Mouse (Mus musculus) olfactory bulb, adult 2 months (tissue): ENCODE data around the gene Zmynd8. TPM values are rescaled to one million over a fixed set of nuclear protein-coding genes. Genes with fewer than 3 reads are reported as not detected.
A peak's percentile ranks its signal among the peaks of the same experiment; 100 is the strongest.

Experiments used
- H3K27ac ChIP-seq: fragments of 200-500 bp; 2 replicates; pipeline ENCODE4 v1.5.1; 2012; ENCODE audit warnings: low read depth, low read length; ENCODE audit not compliant: insufficient read depth
- H3K4me1 ChIP-seq: fragments of 200-500 bp; 2 replicates; pipeline ENCODE4 v1.6.1; 2012; ENCODE audit warnings: low read length; ENCODE audit not compliant: control insufficient read depth, insufficient read depth
- H3K4me3 ChIP-seq: fragments of 200-500 bp; 2 replicates; pipeline ENCODE4 v1.5.1; 2012; ENCODE audit warnings: mild to moderate bottlenecking, low read depth, low read length, moderate library complexity; ENCODE audit not compliant: insufficient read depth
- CTCF ChIP-seq: fragments of 200-500 bp; IDR thresholded peaks from 2 replicates; pipeline ENCODE4 v1.5.1; 2012; ENCODE audit warnings: low read depth, mild to moderate bottlenecking, low read length, moderate library complexity; ENCODE audit not compliant: insufficient read depth
- POLR2A ChIP-seq: fragments of 200-500 bp; IDR thresholded peaks from 2 replicates; pipeline ENCODE4 v1.6.1; 2012; ENCODE audit warnings: mild to moderate bottlenecking, low read depth, low read length, moderate library complexity; ENCODE audit not compliant: insufficient read depth
- WGBS: fragments of 180-500 bp; shearing (Covaris S2); methylation state at CpG from one replicate; pipeline ENCODE4 v1.1.7; 2018; 5-methylcytosine and 5-hydroxymethylcytosine counted together
- polyA plus RNA-seq: library from polyadenylated mRNA; stranded (reverse); fragments of >200 nt; gene quantifications from 2 replicates; pipeline ENCODE4 v1.2.4, GENCODE M21; 2012; ENCODE audit warnings: low replicate concordance; ENCODE audit not compliant: missing spikeins, insufficient read depth, insufficient read length

Zmynd8 gene
- polyA plus RNA-seq, 1 experiment = 440 TPM

DNA sequence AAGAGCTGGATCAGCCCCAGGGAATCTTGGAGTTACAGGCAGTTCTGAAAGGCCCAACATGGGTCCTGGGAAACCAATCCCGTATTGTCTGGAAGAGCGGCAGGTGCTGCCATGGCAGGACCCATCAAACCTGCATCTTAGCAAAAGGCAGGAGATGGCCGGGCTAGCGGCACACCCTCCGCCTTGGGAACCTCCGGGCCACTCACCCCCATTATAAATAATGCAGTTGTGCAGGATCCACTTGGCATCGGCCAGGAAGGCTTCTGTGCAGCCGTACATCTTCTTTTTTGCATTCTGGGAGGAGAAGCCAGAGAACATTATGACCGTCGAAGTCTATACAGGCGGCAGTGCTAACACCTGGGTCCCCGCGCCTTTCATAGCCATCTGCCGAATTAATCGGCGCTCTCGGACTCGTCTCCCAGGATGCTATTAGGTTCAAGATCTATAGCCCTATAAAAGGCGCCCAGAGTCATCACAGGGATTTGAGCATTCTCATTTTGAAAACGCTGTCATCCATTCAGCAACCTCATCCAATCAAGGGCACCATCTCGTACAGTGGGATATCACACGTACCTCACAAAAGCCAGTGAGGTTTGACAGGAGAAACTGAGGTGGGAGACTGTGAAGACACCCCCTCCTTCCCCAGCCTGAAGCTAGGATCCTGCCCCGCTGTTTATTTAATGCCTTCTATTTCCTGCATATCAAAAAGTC lies 60.1 kb downstream of the Zmynd8 start:
- peaks cover 43% of the 10 kb centered on the region for H3K4me1 ChIP-seq
- TF ChIP-seq CTCF = no peak
- TF ChIP-seq POLR2A = no peak
- no peak overlapping the region for H3K4me3 ChIP-seq
- 56% methylated on average over 23 of the region's 23 CpGs for WGBS
- 0 out of 2 replicates have a peak overlapping the region, but pooled peaks have one; percentile 20 for H3K27ac ChIP-seq

GRCm38 (mm10) chr2:165834601-165835000 lies 64.2 kb downstream of the Zmynd8 start:
- 68% methylated on average over 13 of the region's 13 CpGs for WGBS
- Histone ChIP-seq H3K27ac (0 out of 2 replicates have a peak overlapping the region, but pooled peaks have one; percentile 25), H3K4me3 (no peak overlapping the region), H3K4me1 (peaks cover 56% of the 10 kb centered on the region)
- TF ChIP-seq CTCF = no peak
- no peak for TF ChIP-seq POLR2A

- H3K27ac ChIP-seq = peak overlapping the region; percentile 30; the same call in 1 of the 2 replicates
- peaks cover 50% of the 10 kb centered on the region for H3K4me1 ChIP-seq
- TF ChIP-seq CTCF (no peak), POLR2A (no peak)
- H3K4me3 ChIP-seq = no peak overlapping the region
- 49% methylated on average over 9 of the region's 9 CpGs for WGBS
Observed at GRCm38 (mm10) chr2:165833468-165833867, 65.3 kb downstream of the Zmynd8 start.

- Histone ChIP-seq H3K27ac (no peak overlapping the region), H3K4me1 (peaks cover 46% of the 10 kb centered on the region), H3K4me3 (no peak overlapping the region)
- TF ChIP-seq CTCF (no peak), POLR2A (no peak)
- WGBS = 69% methylated on average over 9 of the region's 9 CpGs
Observed at GRCm38 (mm10) chr2:165832720-165833119, 66.1 kb downstream of the Zmynd8 start.

GRCm38 (mm10) chr2:165832295-165832694 lies 66.5 kb downstream of the Zmynd8 start:
- H3K27ac ChIP-seq = no peak overlapping the region
- peaks cover 45% of the 10 kb centered on the region for H3K4me1 ChIP-seq
- no peak for TF ChIP-seq CTCF
- no peak for TF ChIP-seq POLR2A
- WGBS = 38% methylated on average over 9 of the region's 9 CpGs
- no peak overlapping the region for H3K4me3 ChIP-seq

GRCm38 (mm10) chr2:165831637-165832289 lies 67.1 kb downstream of the Zmynd8 start:
- Histone ChIP-seq H3K27ac (peak overlapping the region; percentile 75), H3K4me1 (peaks cover 46% of the 10 kb centered on the region), H3K4me3 (no peak overlapping the region)
- TF ChIP-seq CTCF (no peak), POLR2A (no peak)
- 62% methylated on average over 8 of the region's 8 CpGs for WGBS

- no peak for TF ChIP-seq CTCF
- no peak for TF ChIP-seq POLR2A
Observed at GRCm38 (mm10) chr2:165828770-165829169, 70.0 kb downstream of the Zmynd8 start.

GRCm38 (mm10) chr2:165825964-165826712 lies 72.7 kb downstream of the Zmynd8 start:
- peak overlapping the region; percentile 7; the same call in 1 of the 2 replicates for H3K27ac ChIP-seq
- no peak overlapping the region for H3K4me3 ChIP-seq
- H3K4me1 ChIP-seq = peaks cover 33% of the 10 kb centered on the region
- TF ChIP-seq CTCF (peak; percentile 43; the same call in 1 of the 2 replicates), POLR2A (no peak)
- WGBS = 32% methylated on average over 10 of the region's 10 CpGs

More at GRCm38 (mm10) chr2:165828770-165829169, 70.0 kb downstream of the Zmynd8 start:
- WGBS = 50% methylated on average over 12 of the region's 12 CpGs
- Histone ChIP-seq H3K4me3 (no peak overlapping the region), H3K4me1 (peaks cover 52% of the 10 kb centered on the region), H3K27ac (no peak overlapping the region)
